Mouse (Mus musculus) stomach, embryonic 14.5 days (tissue): ENCODE results near the gene Lhpp. TPM values are rescaled to one million over a fixed set of nuclear protein-coding genes. Genes with fewer than 3 reads are reported as not detected.
"Not testable (repeated sequence)": the region's sequence is repeated elsewhere in the genome, so short reads cannot be mapped to it uniquely, and the experiment has no call there.

Experiments used
- ATAC-seq: fragments of 200-750 bp; cut with Nextera tagmentation; 2 replicates; pipeline ENCODE4 v1.8.0; 2017; ENCODE audit warnings: low read depth, moderate TSS enrichment; ENCODE audit not compliant: insufficient number of reproducible peaks, insufficient read depth, low FRiP score
- H3K27ac ChIP-seq: fragments of 300-500 bp; sonication (generic); 2 replicates; pipeline ENCODE4 v1.5.1; 2014; ENCODE audit warnings: mild to moderate bottlenecking, low read length, moderate library complexity, mixed read lengths
- H3K27me3 ChIP-seq: fragments of 300-500 bp; sonication (generic); 2 replicates; pipeline ENCODE4 v1.6.1; 2014; ENCODE audit warnings: low read length, control low read depth, mixed read lengths; ENCODE audit not compliant: control insufficient read depth, insufficient read depth
- H3K36me3 ChIP-seq: fragments of 300-500 bp; sonication (generic); 2 replicates; pipeline ENCODE4 v1.6.1; 2014; ENCODE audit warnings: mild to moderate bottlenecking, control low read depth, low read length, moderate library complexity, mixed read lengths; ENCODE audit not compliant: control insufficient read depth, insufficient read depth
- H3K4me1 ChIP-seq: fragments of 300-500 bp; sonication (generic); 2 replicates; pipeline ENCODE4 v1.6.1; 2014; ENCODE audit warnings: low read length, control low read depth, mixed read lengths; ENCODE audit not compliant: control insufficient read depth, insufficient read depth
- H3K4me2 ChIP-seq: fragments of 300-500 bp; sonication (generic); replicated peaks from 2 replicates; pipeline ENCODE4 v1.6.1; 2014; ENCODE audit warnings: low read depth, low read length, control low read depth
- H3K4me3 ChIP-seq: fragments of 300-500 bp; sonication (generic); 2 replicates; pipeline ENCODE4 v1.5.1; 2014; ENCODE audit warnings: low read depth, low read length, control low read depth
- H3K9ac ChIP-seq: fragments of 300-500 bp; sonication (generic); replicated peaks from 2 replicates; pipeline ENCODE4 v1.6.1; 2014; ENCODE audit warnings: low read depth, mild to moderate bottlenecking, control low read depth, low read length, moderate library complexity, mixed read lengths
- H3K9me3 ChIP-seq: fragments of 300-500 bp; sonication (generic); 2 replicates; pipeline ENCODE4 v1.6.1; 2016; ENCODE audit warnings: low read depth, low read length, control low read depth; ENCODE audit not compliant: control insufficient read depth
- WGBS: fragments of 180-500 bp; shearing (Covaris S2); extraction: QIAGEN DNeasy Blood & Tissue Kit; methylation state at CpG from one replicate; pipeline ENCODE4 v1.1.7; 2014; 5-methylcytosine and 5-hydroxymethylcytosine counted together
- polyA plus RNA-seq: library from polyadenylated mRNA; unstranded; fragments of >200 nt; fragmentation: Nextera tagmentation; extraction: Ambion mirVana; gene quantifications from 2 replicates; pipeline ENCODE4 v1.2.1, GENCODE M21; 2014

Lhpp gene
- polyA plus RNA-seq, 1 experiment from 2014 or later = 19.2 TPM

DNA sequence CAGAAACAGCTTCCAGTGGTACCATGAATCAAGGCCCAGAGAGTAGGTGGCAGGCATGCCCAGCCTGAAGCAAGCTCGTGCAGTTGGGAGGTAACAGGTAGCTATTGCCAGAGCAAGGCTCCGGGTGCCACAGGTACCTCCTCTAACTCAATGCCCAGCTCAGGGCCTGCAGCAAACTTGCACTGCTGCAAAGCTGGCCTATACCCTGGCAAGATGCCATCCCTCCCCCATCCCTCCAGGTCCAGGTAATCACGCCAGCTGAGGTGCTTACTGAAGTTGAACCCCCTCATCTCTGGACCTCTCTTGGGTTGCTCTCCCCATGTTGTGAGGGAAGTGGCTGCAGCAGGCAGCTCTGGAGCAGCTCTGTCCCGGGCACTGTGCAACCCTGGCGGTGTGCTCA is 48.2 kb downstream of the Lhpp start:
- Histone ChIP-seq H3K4me2 (0 out of 2 replicates have a peak overlapping the region, but pooled peaks have one; percentile 10), H3K27me3 (no peaks in the 10 kb centered on the region), H3K9me3 (no peaks in the 10 kb centered on the region), H3K27ac (peak overlapping the region; percentile 62), H3K9ac (no peak overlapping the region), H3K4me1 (peaks cover 47% of the 10 kb centered on the region), H3K36me3 (no peaks in the 10 kb centered on the region), H3K4me3 (no peak overlapping the region)
- 84% methylated on average over 5 of the region's 5 CpGs for WGBS
- ATAC-seq = no peak

DNA sequence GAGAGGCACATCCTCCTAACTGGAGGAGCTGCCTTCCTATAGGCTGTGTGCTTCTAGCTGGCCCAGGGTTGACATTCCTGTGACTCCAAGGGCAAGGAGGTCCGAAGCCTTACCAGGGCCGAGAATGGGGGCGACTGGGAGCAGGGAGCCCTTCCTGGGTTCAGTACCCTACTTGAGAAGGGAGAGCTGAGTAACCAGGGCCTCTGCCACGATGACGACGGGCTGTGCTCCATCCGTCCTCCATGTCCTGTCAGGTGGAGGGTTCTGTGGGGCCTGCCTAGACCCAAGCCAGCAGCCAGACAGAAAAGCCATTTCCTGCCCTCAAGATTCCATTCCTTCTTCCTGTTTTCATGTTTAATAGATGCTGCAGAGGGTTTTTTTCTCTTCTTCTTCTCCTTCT is 49.2 kb downstream of the Lhpp start:
- 51% methylated on average over 7 of the region's 7 CpGs for WGBS
- H3K27me3 ChIP-seq = no peaks in the 10 kb centered on the region

DNA sequence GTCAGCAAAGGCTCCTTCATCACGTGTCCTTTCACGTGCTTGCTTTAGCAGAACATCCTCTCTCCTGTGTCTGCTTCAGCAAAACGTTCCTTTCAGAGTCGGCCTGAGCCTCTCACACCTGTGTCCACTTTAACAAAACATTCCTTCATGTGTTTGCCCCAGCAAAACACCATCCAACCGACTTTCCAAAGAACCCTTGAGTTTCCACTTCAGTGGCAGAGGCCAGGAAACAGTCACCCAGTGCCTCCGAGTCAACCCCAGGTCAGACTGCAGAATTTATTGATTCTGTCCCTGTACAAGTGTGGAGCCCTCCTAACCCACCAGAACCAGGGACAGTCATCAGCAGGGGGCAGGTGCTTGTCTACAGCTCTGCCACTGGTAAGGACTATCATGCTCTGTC is 52.4 kb downstream of the Lhpp start:
- not testable (repeated sequence) for H3K27ac ChIP-seq, H3K36me3 ChIP-seq, H3K4me3 ChIP-seq, H3K4me2 ChIP-seq, H3K9ac ChIP-seq, ATAC-seq, H3K9me3 ChIP-seq, H3K27me3 ChIP-seq
- H3K4me1 ChIP-seq = peaks cover 34% of the 10 kb centered on the region
- 64% methylated on average over 6 of the region's 6 CpGs for WGBS

More for the DNA sequence above, 49.2 kb downstream of the Lhpp start:
- Histone ChIP-seq H3K9me3 (no peaks in the 10 kb centered on the region), H3K9ac (no peak overlapping the region), H3K4me1 (peaks cover 47% of the 10 kb centered on the region), H3K36me3 (no peaks in the 10 kb centered on the region), H3K27ac (no peak overlapping the region; the same call in 1 of the 2 replicates), H3K4me2 (no peak overlapping the region), H3K4me3 (no peak overlapping the region)
- no peak for ATAC-seq

DNA sequence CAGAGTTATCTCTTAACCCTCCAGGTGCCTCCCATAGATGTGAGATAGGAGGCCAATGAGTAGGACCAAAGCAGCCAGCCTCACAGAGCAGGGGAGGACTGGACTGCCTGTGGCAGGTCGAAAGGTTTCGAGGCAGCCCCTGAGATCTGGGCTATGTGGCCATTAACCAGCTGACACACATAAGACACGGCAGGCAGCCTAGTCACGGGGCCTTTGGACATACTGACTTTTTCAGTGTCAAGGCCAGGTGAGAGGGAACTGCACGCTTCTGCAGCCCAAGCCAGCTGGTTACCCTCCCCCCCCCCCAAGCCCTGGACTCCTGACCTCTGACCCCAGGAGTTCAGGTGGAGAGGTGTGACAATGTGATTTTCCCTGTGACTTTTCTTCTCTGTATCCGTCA is 54.4 kb downstream of the Lhpp start:
- no peak overlapping the region for H3K4me3 ChIP-seq
- no peaks in the 10 kb centered on the region for H3K9me3 ChIP-seq
- H3K4me1 ChIP-seq = peaks cover 15% of the 10 kb centered on the region; the same call in 1 of the 2 replicates
- WGBS = 76% methylated on average over 6 of the region's 6 CpGs
- no peaks in the 10 kb centered on the region for H3K27me3 ChIP-seq
- no peak for ATAC-seq
- no peaks in the 10 kb centered on the region for H3K36me3 ChIP-seq
- no peak overlapping the region for H3K9ac ChIP-seq
- H3K27ac ChIP-seq = no peak overlapping the region
- H3K4me2 ChIP-seq = no peak overlapping the region

DNA sequence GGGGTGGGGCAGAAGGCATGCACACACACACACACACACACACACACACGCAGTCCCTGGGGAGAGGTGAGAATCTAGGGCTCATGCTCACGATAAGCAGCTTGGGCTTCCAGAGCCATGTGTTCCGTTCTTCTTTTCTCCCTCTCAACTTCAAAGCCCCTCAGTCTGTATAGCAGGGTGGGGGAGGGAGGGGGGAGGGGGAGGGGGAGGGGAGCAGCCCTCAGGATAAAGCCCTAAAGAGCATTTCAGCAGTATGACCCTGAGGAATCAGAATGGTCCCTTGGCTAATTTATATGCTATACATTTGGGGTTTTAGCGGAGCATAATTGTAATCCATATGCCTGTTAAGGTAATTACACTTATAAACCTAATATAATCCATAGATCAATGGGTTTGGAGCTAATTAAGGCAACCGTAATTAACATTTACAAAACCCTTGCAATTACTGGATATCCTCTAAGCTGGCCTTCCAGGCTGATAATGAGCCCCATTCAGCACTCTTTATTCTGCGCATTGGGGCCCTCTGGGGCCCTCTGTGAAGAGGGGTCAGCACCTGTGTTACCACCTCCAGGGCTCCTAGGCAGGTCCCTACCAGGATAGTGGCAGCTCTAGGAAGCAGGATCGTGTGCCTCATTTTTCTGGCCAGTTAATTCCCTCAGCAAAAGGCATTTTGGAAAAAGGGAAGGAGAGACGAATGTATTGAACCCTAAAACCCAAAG is 55.4 kb downstream of the Lhpp start:
- no peaks in the 10 kb centered on the region for H3K9me3 ChIP-seq
- H3K36me3 ChIP-seq = no peaks in the 10 kb centered on the region
- peaks cover 5% of the 10 kb centered on the region; the same call in 1 of the 2 replicates for H3K4me1 ChIP-seq
- no peak overlapping the region for H3K9ac ChIP-seq
- WGBS = 67% methylated on average over 8 of the region's 8 CpGs
- no peak overlapping the region for H3K4me3 ChIP-seq
- no peak overlapping the region for H3K4me2 ChIP-seq
- no peaks in the 10 kb centered on the region for H3K27me3 ChIP-seq
- no peak for ATAC-seq
- H3K27ac ChIP-seq = no peak overlapping the region

DNA sequence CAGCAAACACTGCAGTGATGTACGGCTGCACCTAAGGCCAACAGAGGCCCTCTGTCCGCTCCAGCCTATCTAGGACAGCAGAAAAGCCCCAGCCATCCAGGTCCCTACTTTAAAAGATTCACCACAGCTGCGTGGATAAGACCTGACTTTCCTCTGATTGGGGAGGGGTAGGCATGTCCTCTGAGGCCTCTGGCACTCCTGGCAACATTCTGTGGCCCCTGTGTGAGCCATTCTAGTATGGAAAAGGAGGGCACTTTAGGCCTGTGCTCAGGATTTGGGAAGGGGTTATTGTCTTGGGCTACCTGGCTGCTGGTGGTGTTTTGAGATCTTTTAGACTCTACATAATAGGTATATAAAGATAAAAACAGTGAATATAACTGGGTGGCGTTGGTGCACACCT is 56.1 kb downstream of the Lhpp start:
- H3K9me3 ChIP-seq = no peaks in the 10 kb centered on the region
- H3K4me1 ChIP-seq = no peaks in the 10 kb centered on the region
- no peaks in the 10 kb centered on the region for H3K27me3 ChIP-seq
- H3K9ac ChIP-seq = no peak overlapping the region
- H3K4me2 ChIP-seq = no peak overlapping the region
- no peaks in the 10 kb centered on the region for H3K36me3 ChIP-seq
- ATAC-seq = no peak
- 78% methylated on average over 4 of the region's 4 CpGs for WGBS
- no peak overlapping the region for H3K4me3 ChIP-seq
- no peak overlapping the region for H3K27ac ChIP-seq

DNA sequence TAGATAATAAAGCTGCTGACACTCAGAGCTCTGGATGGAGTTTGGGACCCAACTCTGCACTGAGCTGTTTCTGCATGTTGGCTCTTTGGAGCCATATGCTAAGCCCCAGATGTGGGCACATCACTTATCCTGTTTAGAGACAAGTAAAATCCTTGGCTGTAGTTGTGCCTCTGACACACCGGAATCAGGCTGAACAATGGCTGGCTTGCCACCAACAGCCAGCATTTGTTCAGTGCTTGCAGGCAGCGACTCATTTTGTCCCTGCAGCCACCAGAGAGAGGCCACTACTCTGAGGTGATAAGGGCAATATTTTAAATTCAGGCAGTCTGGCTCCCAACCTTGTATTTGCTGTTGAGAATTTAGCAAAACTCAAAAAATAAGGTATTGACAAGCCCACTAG is 58.2 kb downstream of the Lhpp start:
- no peak overlapping the region for H3K27ac ChIP-seq
- H3K9me3 ChIP-seq = no peaks in the 10 kb centered on the region
- no peak overlapping the region for H3K4me2 ChIP-seq
- no peaks in the 10 kb centered on the region for H3K4me1 ChIP-seq
- H3K4me3 ChIP-seq = no peak overlapping the region
- no peaks in the 10 kb centered on the region for H3K27me3 ChIP-seq
- H3K9ac ChIP-seq = no peak overlapping the region
- WGBS = 57% methylated on average over 2 of the region's 2 CpGs
- no peaks in the 10 kb centered on the region for H3K36me3 ChIP-seq
- no peak for ATAC-seq

DNA sequence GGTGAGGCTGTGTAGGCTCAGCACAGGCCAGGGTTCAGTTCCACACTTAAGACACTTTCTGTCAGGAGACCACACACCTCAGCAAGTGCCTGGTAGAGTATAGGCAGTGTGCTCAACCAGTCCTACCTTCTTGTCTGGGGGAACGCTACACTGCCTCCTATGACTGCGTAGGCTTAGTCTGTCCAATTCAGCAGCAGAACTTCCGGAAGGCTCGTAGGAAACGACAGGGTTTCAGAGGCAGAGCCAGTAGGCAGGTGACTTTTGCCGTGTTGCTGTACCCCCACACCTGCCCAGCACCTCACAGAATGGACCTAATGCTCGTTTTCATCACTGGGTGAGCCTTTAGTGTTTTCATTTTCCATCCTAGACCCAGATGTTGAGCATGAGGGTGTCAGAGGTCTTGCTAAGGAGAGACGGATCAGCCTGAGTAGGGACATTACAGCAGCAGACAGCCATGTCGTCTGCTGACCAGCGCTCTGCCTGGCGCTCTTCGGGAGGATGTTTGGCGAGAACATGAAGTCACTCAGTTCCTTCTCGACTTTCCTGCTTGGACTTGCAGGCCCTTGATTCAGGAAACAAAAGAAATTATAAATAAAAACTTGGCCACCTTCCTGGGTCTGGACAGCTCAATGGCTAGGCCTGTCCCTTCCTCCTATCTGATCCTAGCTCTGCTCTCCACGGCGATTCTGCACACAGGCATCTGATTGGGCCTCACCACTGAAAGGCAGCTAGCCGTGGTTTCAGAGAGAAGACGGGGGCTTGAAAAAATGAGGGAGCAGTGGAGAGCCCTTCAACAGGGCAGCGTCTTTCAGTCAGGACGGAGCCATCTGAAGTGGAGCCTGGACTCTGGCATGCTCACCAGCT is 59.8 kb downstream of the Lhpp start:
- H3K36me3 ChIP-seq = no peaks in the 10 kb centered on the region
- H3K4me2 ChIP-seq = no peak overlapping the region
- 84% methylated on average over 20 of the region's 20 CpGs for WGBS
- no peak overlapping the region for H3K27ac ChIP-seq
- H3K9me3 ChIP-seq = no peaks in the 10 kb centered on the region
- no peak overlapping the region for H3K9ac ChIP-seq
- H3K4me1 ChIP-seq = no peaks in the 10 kb centered on the region
- no peaks in the 10 kb centered on the region for H3K27me3 ChIP-seq
- no peak for ATAC-seq
- H3K4me3 ChIP-seq = no peak overlapping the region
